Mouse (Mus musculus): ENCODE measurements around the gene Ranbp3l.

- no peak for TF ChIP-seq POLR2A (IDR thresholded peaks at IDR 0.05; ENCODE audit: control insufficient read depth, low read depth, low read length)
- no peak for TF ChIP-seq CTCF (IDR thresholded peaks at IDR 0.05; ENCODE audit: control insufficient read depth, insufficient read depth, insufficient replicate concordance, low read depth, low read length)
Measured at GRCm38 (mm10) chr15:9086813-9087212, 119.1 kb downstream of the Ranbp3l start.
